Mouse (Mus musculus) left cerebral cortex, adult 9 months (tissue): ENCODE results near the gene Zfp583.

Source experiments
- DNase-seq, 2 experiments: peaks; one replicate each; pipeline ENCODE4 v3.0.0; 2022; ENCODE audit warnings: low spot score in 2 of 2

Gene Zfp583

GRCm38 (mm10) chr7:6285842-6286705 is 45.0 kb downstream of the Zfp583 start, which contains the start of gene Zfp667:
Gene Zfp667 (plus strand): TSS chr7:6286579.
- peak; percentile 91 to 97 for DNase-seq

DNA sequence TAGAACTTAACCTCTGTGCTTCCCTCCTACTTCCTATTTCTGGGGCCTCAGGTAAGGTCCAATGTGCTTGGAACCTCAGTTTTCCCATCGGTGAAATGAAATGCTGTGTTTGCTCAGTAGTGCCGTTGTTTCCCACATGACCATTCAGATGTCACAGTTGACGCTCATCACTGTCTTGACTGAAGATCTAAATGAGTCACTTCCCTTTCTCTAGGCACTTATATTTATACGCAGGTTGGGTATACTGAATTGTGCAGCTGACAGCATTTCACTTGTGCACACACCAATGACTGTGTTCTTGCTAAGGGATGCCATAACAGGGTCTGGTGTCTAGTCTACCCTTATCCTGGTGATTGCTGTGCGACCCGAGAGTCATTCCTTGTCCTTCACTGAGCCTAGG is 45.7 kb downstream of the Zfp583 start:
- no peak for DNase-seq

GRCm38 (mm10) chr7:6284442-6285012 is 46.6 kb downstream of the Zfp583 start:
- DNase-seq = no peak

DNA sequence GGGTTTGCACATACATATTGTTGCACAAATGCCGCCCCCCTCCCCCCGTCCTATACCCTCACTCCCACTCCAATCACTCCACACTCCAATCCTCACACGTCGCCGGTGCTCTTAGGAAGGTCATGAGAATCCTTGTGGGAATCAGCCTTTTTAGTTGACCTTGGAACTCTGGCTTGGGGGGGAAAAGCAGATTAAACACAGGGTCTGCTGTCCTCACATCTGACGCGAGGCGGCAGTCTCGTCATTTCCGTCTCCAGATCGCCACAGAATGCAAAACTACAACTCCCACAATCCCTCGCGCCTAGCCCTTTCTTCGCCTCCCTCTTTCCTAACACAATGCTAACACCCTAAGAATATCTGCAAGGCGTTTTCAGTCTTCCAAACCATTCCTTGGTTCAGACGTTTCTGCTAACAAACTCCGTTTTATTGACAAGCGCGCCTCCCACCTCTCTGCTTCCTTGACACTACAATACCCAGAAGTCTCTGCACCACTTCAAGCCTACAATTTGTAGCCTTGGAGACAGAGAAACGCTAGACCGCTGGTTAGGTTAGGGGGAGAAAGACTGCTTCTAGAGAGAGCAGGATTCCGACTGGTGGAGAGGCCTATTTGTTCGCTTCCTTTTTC is 47.5 kb downstream of the Zfp583 start:
- DNase-seq = peak; percentile 71 to 87

- peak in 1 of 2 experiments; percentile 85 for DNase-seq
Measured at GRCm38 (mm10) chr7:6282749-6283148, 48.3 kb downstream of the Zfp583 start.

DNA sequence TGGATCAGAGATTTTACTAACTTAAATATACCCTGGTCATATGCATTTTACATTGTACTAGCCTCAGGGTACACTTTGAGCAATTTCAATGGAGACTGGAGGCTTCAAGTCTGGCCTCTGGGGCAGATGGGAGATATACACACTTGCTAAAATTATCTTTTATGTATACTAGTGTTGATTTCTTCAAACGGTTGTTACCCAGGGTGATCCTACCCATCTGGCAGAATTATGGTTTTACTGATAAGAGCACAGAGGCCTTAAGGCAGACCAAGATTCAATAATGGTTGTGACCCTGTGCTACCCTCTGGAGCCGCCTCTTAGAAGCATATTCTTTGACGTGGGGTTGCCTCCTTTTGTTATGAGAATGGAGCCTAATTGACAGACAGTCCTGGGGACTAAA is 53.2 kb downstream of the Zfp583 start:
- DNase-seq = no peak

DNA sequence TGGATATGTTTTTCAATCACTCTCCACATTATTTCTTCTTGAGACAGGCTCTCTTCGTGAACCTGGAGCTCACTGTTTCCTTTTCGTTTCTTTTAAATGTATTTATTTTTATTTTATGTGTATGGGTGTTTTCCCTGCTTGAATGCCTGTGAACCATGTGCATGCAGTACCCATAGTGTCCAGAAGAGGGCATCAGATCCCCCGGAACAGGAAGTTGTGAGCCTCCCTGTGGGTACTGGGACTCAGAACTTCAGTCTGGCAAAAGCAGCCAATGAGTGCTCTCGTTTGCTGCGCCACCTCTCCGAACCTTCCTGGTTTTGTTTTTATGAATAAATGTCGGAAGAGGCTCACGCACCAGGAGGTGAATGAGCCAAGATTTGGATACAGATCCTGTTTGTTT is 65.4 kb downstream of the Zfp583 start:
- no peak for DNase-seq
